Mouse (Mus musculus) R1 (cell line): Measurements from ENCODE around the gene Urad.
A peak's percentile ranks its signal among the peaks of the same experiment; 100 is the strongest.

ENCODE experiments used
- DNase-seq: peaks from one replicate; pipeline ENCODE4 v3.0.0-alpha.2; 2018; ENCODE audit warnings: low read depth, low spot score

The Urad gene

GRCm38 (mm10) chr5:147269926-147270672 is 52.1 kb downstream of the Urad start, which contains the start of gene Pdx1:
TSS of gene Pdx1 (plus strand) at chr5:147269959.
- peak; percentile 82 for DNase-seq

- DNase-seq, result no peak
Measured at GRCm38 (mm10) chr5:147269371-147269770, 52.9 kb downstream of the Urad start.

GRCm38 (mm10) chr5:147268728-147269127 is 53.5 kb downstream of the Urad start:
- DNase-seq, result no peak

GRCm38 (mm10) chr5:147267434-147267833 is 54.8 kb downstream of the Urad start:
- no peak for DNase-seq
